10 mouse cellular contexts compared by ENCODE assay signal in genomic region chr14:21359896-21360525, GRCm38 (mm10).
A peak's percentile ranks its signal among the peaks of the same experiment; 100 is the strongest.
DNase-seq lines count a peak whose midpoint lies in the region; ATAC-seq and TF ChIP-seq lines count a peak whose summit lies in the region.
"Had no signal": no experiment of that assay in that cellular context is flagged by ENCODE, and none has a peak within 500 bp of the region (broad histone marks: within the 10 kb centered on the region; RNA-seq: fewer than 3 reads in every experiment).

No protein-coding gene starts in this region.

- no peak for DNase-seq in kidney, adult 11 months
- peak; percentile 27 for DNase-seq in CD4-positive, CD25-positive, alpha-beta regulatory T cell, adult 2 months (ENCODE audit: low read depth, low spot score)
- DNase-seq in fat pad, adult 2 months (ENCODE audit: extremely low read depth, low read depth, low spot score), result peak; percentile 43
- no peak for DNase-seq in hindbrain, postnatal 0 days (ENCODE audit: low spot score)
- DNase-seq in thymus, adult 18-20 months, result no peak
- no peak for DNase-seq in right cerebral cortex, postnatal 25 days
- DNase-seq: lung, embryonic 14.5 days; thymus, postnatal 36 days had no signal

- 87% methylated on average over 8 of the region's 12 CpGs for WGBS in kidney, embryonic 15.5 days
- WGBS in hindbrain, postnatal 0 days, result 80% methylated on average over 6 of the region's 12 CpGs

- no peak overlapping the region for H3K4me3 ChIP-seq in kidney, embryonic 15.5 days (replicated peaks)
- H3K4me3 ChIP-seq in hindbrain, postnatal 0 days (ENCODE audit: low read length), result no peak overlapping the region
- H3K4me3 ChIP-seq: limb, embryonic 12.5 days had no signal

- H3K9me3 ChIP-seq in kidney, embryonic 15.5 days (replicated peaks), result no peaks in the 10 kb centered on the region
- H3K9me3 ChIP-seq in hindbrain, postnatal 0 days (ENCODE audit: low read length), result no peaks in the 10 kb centered on the region
- H3K9me3 ChIP-seq: limb, embryonic 12.5 days had no signal

- H3K27me3 ChIP-seq in kidney, embryonic 15.5 days, result no peaks in the 10 kb centered on the region
- no peaks in the 10 kb centered on the region for H3K27me3 ChIP-seq in hindbrain, postnatal 0 days (ENCODE audit: insufficient read depth, low read length)
- H3K27me3 ChIP-seq: limb, embryonic 12.5 days had no signal

- peak overlapping the region; percentile 52; the same call in 1 of the 2 replicates for H3K27ac ChIP-seq in kidney, embryonic 15.5 days
- peak overlapping the region; percentile 0; the same call in 1 of the 2 replicates for H3K27ac ChIP-seq in hindbrain, postnatal 0 days
- H3K27ac ChIP-seq: limb, embryonic 12.5 days had no signal

- ATAC-seq in kidney, embryonic 15.5 days (replicated peaks; ENCODE audit: low FRiP score), result no peak
- no peak for ATAC-seq in hindbrain, postnatal 0 days

- H3K4me2 ChIP-seq in kidney, embryonic 15.5 days, result 0 out of 2 replicates have a peak overlapping the region, but pooled peaks have one; percentile 30
- H3K4me2 ChIP-seq in hindbrain, postnatal 0 days (ENCODE audit: low read depth, low read length), result no peak overlapping the region
- H3K4me2 ChIP-seq: limb, embryonic 12.5 days; lung, embryonic 14.5 days had no signal

- H3K4me1 ChIP-seq in kidney, embryonic 15.5 days, result peaks cover 8% of the 10 kb centered on the region; the same call in 1 of the 2 replicates
- no peaks in the 10 kb centered on the region for H3K4me1 ChIP-seq in hindbrain, postnatal 0 days (ENCODE audit: insufficient read depth, low read length)

- TF ChIP-seq CTCF in hindbrain, postnatal 0 days (IDR thresholded peaks at IDR 0.05; ENCODE audit: low read depth), result no peak

- no peaks in the 10 kb centered on the region for H3K36me3 ChIP-seq in kidney, embryonic 15.5 days
- no peaks in the 10 kb centered on the region for H3K36me3 ChIP-seq in hindbrain, postnatal 0 days (ENCODE audit: insufficient read depth, low read length)
- H3K36me3 ChIP-seq: limb, embryonic 12.5 days had no signal

- no peak overlapping the region for H3K9ac ChIP-seq in kidney, embryonic 15.5 days
- no peak overlapping the region for H3K9ac ChIP-seq in hindbrain, postnatal 0 days (replicated peaks; ENCODE audit: low read length)
- H3K9ac ChIP-seq: limb, embryonic 12.5 days; lung, embryonic 14.5 days had no signal

Comparison
In these comparisons a context has a peak if more than half of its experiments do, and no peak if none do; other contexts are left out.
1. DNase-seq: peak in CD4-positive, CD25-positive, alpha-beta regulatory T cell, adult 2 months (single experiment) and fat pad, adult 2 months (single experiment); none in kidney, adult 11 months (single experiment), hindbrain, postnatal 0 days (single experiment), thymus, adult 18-20 months (0 of 2) and right cerebral cortex, postnatal 25 days (single experiment).